Mouse (Mus musculus) ES-E14 (cell line): ENCODE results near the gene Muc20.

Experiments
- HCFC1 ChIP-seq: IDR thresholded peaks from 2 replicates; pipeline ENCODE4 v1.6.1; 2012; ENCODE audit warnings: low read length, inconsistent platforms, borderline replicate concordance; ENCODE audit not compliant: insufficient read depth
- ZC3H11A ChIP-seq: IDR thresholded peaks from 2 replicates; pipeline ENCODE4 v1.6.1; 2012; ENCODE audit warnings: low read depth, mild to moderate bottlenecking, inconsistent platforms, low read length, borderline replicate concordance

- TF ChIP-seq ZC3H11A (no peak), HCFC1 (no peak)
Measured at GRCm38 (mm10) chr16:32728240-32728639, 69.0 kb downstream of the Muc20 start.
